Mouse (Mus musculus): Measurements from ENCODE around the gene Zbtb20. TPM values are rescaled to one million over a fixed set of nuclear protein-coding genes. Genes with fewer than 3 reads are reported as not detected.

The Zbtb20 gene
- total and polyA plus RNA-seq, 3 experiments: 31.1 to 199 (median 161) TPM

GRCm38 (mm10) chr16:43256900-43257281 is 381.2 kb downstream of the Zbtb20 start:
- no peaks in the 10 kb centered on the region for H3K27me3 ChIP-seq (ENCODE audit: control insufficient read depth, insufficient read depth, low read length)
- DNase-seq: no peak
- no peak overlapping the region for H3K27ac ChIP-seq
- intact Hi-C loops (cut with DNase I): no loop called here
- no peaks in the 10 kb centered on the region for H3K79me2 ChIP-seq (replicated peaks; ENCODE audit: control insufficient read depth, insufficient read depth, low read length)
- no peaks in the 10 kb centered on the region for H3K36me3 ChIP-seq (ENCODE audit: control insufficient read depth, insufficient read depth, low read length)
- no peak for TF ChIP-seq CTCF (IDR thresholded peaks at IDR 0.05)
- no peak for TF ChIP-seq EP300 (IDR thresholded peaks at IDR 0.05; ENCODE audit: insufficient read depth, low read depth, low read length)
- TF ChIP-seq POLR2A (IDR thresholded peaks at IDR 0.05; ENCODE audit: insufficient read depth, low read depth, low read length): no peak
- peaks cover 1% of the 10 kb centered on the region; the same call in 1 of the 2 replicates for H3K4me1 ChIP-seq (ENCODE audit: control insufficient read depth, insufficient read depth, low read length)
- 91% methylated on average over 1 of the region's 1 CpGs for WGBS
- H3K4me3 ChIP-seq: no peak overlapping the region
- H3K9ac ChIP-seq (ENCODE audit: low read depth, low read length): no peak overlapping the region

- intact Hi-C loops (cut with DNase I): no loop called here
- WGBS: 66% methylated on average over 1 of the region's 1 CpGs
- TF ChIP-seq CTCF (IDR thresholded peaks at IDR 0.05) (no peak), EP300 (IDR thresholded peaks at IDR 0.05; ENCODE audit: insufficient read depth, low read depth, low read length) (no peak), POLR2A (IDR thresholded peaks at IDR 0.05; ENCODE audit: insufficient read depth, low read depth, low read length) (no peak)
Measured at GRCm38 (mm10) chr16:43259466-43259865, 383.8 kb downstream of the Zbtb20 start.

GRCm38 (mm10) chr16:43260862-43261261 is 385.2 kb downstream of the Zbtb20 start:
- Histone ChIP-seq H3K36me3 (ENCODE audit: control insufficient read depth, insufficient read depth, low read length) (no peaks in the 10 kb centered on the region), H3K9ac (ENCODE audit: low read depth, low read length) (no peak overlapping the region), H3K4me1 (ENCODE audit: control insufficient read depth, insufficient read depth, low read length) (no peaks in the 10 kb centered on the region), H3K79me2 (replicated peaks; ENCODE audit: control insufficient read depth, insufficient read depth, low read length) (no peaks in the 10 kb centered on the region), H3K4me3 (no peak overlapping the region), H3K27ac (no peak overlapping the region), H3K27me3 (ENCODE audit: control insufficient read depth, insufficient read depth, low read length) (no peaks in the 10 kb centered on the region)
- no peak for DNase-seq
- intact Hi-C loops (cut with DNase I): no loop called here
- WGBS: 75% methylated on average over 2 of the region's 2 CpGs
- TF ChIP-seq POLR2A (IDR thresholded peaks at IDR 0.05; ENCODE audit: insufficient read depth, low read depth, low read length) (no peak), CTCF (IDR thresholded peaks at IDR 0.05) (no peak), EP300 (IDR thresholded peaks at IDR 0.05; ENCODE audit: insufficient read depth, low read depth, low read length) (no peak)

More at GRCm38 (mm10) chr16:43259466-43259865, 383.8 kb downstream of the Zbtb20 start:
- Histone ChIP-seq H3K27ac (no peak overlapping the region), H3K4me1 (ENCODE audit: control insufficient read depth, insufficient read depth, low read length) (no peaks in the 10 kb centered on the region), H3K79me2 (replicated peaks; ENCODE audit: control insufficient read depth, insufficient read depth, low read length) (no peaks in the 10 kb centered on the region), H3K36me3 (ENCODE audit: control insufficient read depth, insufficient read depth, low read length) (no peaks in the 10 kb centered on the region), H3K4me3 (no peak overlapping the region), H3K9ac (ENCODE audit: low read depth, low read length) (no peak overlapping the region), H3K27me3 (ENCODE audit: control insufficient read depth, insufficient read depth, low read length) (no peaks in the 10 kb centered on the region)
- no peak for DNase-seq

- Histone ChIP-seq H3K27ac (no peak overlapping the region), H3K27me3 (ENCODE audit: control insufficient read depth, insufficient read depth, low read length) (no peaks in the 10 kb centered on the region), H3K9ac (ENCODE audit: low read depth, low read length) (no peak overlapping the region), H3K4me1 (ENCODE audit: control insufficient read depth, insufficient read depth, low read length) (peaks cover 5% of the 10 kb centered on the region), H3K79me2 (replicated peaks; ENCODE audit: control insufficient read depth, insufficient read depth, low read length) (no peaks in the 10 kb centered on the region), H3K4me3 (no peak overlapping the region), H3K36me3 (ENCODE audit: control insufficient read depth, insufficient read depth, low read length) (peaks cover 14% of the 10 kb centered on the region)
- 31% methylated on average over 2 of the region's 2 CpGs for WGBS
- no peak for TF ChIP-seq CTCF (IDR thresholded peaks at IDR 0.05)
- TF ChIP-seq EP300 (IDR thresholded peaks at IDR 0.05; ENCODE audit: insufficient read depth, low read depth, low read length): no peak
- no peak for TF ChIP-seq POLR2A (IDR thresholded peaks at IDR 0.05; ENCODE audit: insufficient read depth, low read depth, low read length)
- no peak for DNase-seq
- intact Hi-C loops (cut with DNase I): no loop called here
Measured at GRCm38 (mm10) chr16:43274057-43274595, 398.4 kb downstream of the Zbtb20 start.

GRCm38 (mm10) chr16:43276764-43277163 is 401.1 kb downstream of the Zbtb20 start:
- 98% methylated on average over 4 of the region's 4 CpGs for WGBS
- H3K4me3 ChIP-seq: no peak overlapping the region
- no peak overlapping the region for H3K9ac ChIP-seq (ENCODE audit: low read depth, low read length)
- no peak for DNase-seq
- no peak overlapping the region for H3K27ac ChIP-seq
- H3K79me2 ChIP-seq (replicated peaks; ENCODE audit: control insufficient read depth, insufficient read depth, low read length): no peaks in the 10 kb centered on the region
- peaks cover 14% of the 10 kb centered on the region for H3K36me3 ChIP-seq (ENCODE audit: control insufficient read depth, insufficient read depth, low read length)
- H3K27me3 ChIP-seq (ENCODE audit: control insufficient read depth, insufficient read depth, low read length): no peaks in the 10 kb centered on the region
- no peak for TF ChIP-seq CTCF (IDR thresholded peaks at IDR 0.05)
- no peak for TF ChIP-seq POLR2A (IDR thresholded peaks at IDR 0.05; ENCODE audit: insufficient read depth, low read depth, low read length)
- TF ChIP-seq EP300 (IDR thresholded peaks at IDR 0.05; ENCODE audit: insufficient read depth, low read depth, low read length): no peak
- peaks cover 7% of the 10 kb centered on the region for H3K4me1 ChIP-seq (ENCODE audit: control insufficient read depth, insufficient read depth, low read length)
- intact Hi-C loops (cut with DNase I): no loop called here

GRCm38 (mm10) chr16:43286319-43286718 is 410.6 kb downstream of the Zbtb20 start:
- H3K27me3 ChIP-seq (ENCODE audit: control insufficient read depth, insufficient read depth, low read length): no peaks in the 10 kb centered on the region
- no peak for DNase-seq
- no peaks in the 10 kb centered on the region; the same call in 1 of the 2 replicates for H3K79me2 ChIP-seq (replicated peaks; ENCODE audit: control insufficient read depth, insufficient read depth, low read length)
- intact Hi-C loops (cut with DNase I): no loop called here
- 97% methylated on average over 1 of the region's 1 CpGs for WGBS
- H3K4me1 ChIP-seq (ENCODE audit: control insufficient read depth, insufficient read depth, low read length): peaks cover 4% of the 10 kb centered on the region
- H3K27ac ChIP-seq: no peak overlapping the region
- TF ChIP-seq CTCF (IDR thresholded peaks at IDR 0.05) (no peak), POLR2A (IDR thresholded peaks at IDR 0.05; ENCODE audit: insufficient read depth, low read depth, low read length) (no peak), EP300 (IDR thresholded peaks at IDR 0.05; ENCODE audit: insufficient read depth, low read depth, low read length) (no peak)
- no peak overlapping the region for H3K4me3 ChIP-seq
- H3K36me3 ChIP-seq (ENCODE audit: control insufficient read depth, insufficient read depth, low read length): peaks cover 11% of the 10 kb centered on the region
- no peak overlapping the region for H3K9ac ChIP-seq (ENCODE audit: low read depth, low read length)

All from heart, adult 2 months (tissue).